Mouse (Mus musculus) kidney, postnatal 25 days (tissue): ENCODE measurements at regions not wholly inside any gene's neighbourhood (a gene's known extent, or its start where the extent isn't known, plus 50 kb on each side); places are given as distances from the start of the nearest gene placed in this dataset.

Experiments
- DNase-seq, 2 experiments: peaks; one replicate each; pipeline ENCODE4 v3.0.0; 2021; ENCODE audit warnings: mixed read lengths in 2 of 2

DNA sequence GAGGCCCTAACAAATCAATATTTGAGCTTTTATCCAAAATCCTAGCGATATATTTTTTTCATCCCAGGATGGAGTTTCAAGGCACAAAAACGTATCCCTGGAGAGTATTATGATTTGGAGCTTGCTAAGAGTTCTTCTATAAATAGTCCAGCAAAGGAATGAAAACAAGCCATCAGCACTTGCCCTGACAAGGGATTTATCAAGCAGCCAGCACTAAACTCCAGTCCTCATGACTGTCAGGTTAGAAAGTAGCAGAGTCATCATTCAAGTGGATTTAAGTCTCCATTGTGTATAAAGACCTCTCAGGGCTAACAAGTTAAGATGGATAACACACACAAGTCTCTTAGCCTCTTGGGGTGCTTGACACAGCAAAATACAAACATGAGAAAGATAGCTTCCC is 148.6 kb upstream of the Ust start:
- no peak for DNase-seq

DNA sequence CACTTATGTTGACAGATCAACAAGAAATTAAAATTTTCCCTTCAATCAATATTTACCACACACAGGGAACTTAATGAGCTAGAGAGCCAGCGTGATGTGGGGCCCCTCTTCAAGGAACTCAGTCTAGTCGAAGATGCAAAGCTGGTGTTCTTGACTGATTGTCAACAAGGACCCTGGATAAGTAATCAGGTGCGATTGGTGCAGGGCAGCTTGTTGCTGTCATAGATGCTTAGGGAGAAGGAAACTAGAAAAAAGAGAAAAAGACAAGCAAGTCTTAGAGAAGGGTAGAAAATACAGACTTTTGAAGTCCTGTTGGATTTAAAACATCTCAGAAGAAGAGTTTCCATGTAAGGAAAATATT is 140.3 kb upstream of the Ust start:
- DNase-seq: no peak

DNA sequence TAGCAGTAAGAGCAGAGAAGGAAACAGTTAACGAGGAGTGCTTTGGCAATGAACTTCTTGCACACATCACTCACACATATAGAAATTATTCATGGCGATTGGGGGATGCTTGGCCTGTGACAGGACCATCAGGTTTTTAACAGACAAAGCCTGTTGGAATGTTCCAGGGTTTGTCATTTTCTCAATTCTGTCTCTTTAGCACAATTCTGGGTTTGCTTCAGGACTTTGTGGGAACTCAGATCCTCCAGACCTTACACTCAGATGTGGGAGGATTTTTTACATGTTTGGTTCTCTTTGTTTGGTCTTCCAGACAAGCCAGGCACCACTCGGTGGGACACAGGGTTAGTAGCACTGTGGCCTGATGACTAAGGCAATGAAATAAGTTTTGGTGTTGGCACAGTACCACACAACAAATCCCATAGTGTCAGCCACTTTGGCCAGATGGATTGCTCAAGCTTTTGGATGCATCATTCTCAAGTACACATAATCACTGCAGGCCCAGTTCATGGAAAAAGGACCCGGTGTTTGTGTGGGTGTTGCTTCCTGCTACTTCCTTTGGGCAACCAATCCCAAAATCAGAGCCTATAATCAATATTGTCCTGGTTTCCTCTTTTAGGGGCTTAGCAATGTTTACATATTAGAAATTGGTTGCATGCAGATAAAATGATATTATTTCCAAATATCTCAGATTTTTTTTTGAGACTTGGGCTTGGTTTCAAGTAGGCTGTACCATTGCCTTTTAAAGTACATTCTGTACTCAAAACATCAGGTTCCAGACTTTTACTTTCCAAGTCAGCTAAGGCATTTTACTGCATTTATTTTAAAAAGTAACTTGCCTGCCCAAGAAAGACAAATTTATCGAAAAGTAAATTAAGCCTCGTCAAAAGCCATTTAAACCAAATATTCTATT is 139.7 kb upstream of the Ust start:
- DNase-seq: no peak

DNA sequence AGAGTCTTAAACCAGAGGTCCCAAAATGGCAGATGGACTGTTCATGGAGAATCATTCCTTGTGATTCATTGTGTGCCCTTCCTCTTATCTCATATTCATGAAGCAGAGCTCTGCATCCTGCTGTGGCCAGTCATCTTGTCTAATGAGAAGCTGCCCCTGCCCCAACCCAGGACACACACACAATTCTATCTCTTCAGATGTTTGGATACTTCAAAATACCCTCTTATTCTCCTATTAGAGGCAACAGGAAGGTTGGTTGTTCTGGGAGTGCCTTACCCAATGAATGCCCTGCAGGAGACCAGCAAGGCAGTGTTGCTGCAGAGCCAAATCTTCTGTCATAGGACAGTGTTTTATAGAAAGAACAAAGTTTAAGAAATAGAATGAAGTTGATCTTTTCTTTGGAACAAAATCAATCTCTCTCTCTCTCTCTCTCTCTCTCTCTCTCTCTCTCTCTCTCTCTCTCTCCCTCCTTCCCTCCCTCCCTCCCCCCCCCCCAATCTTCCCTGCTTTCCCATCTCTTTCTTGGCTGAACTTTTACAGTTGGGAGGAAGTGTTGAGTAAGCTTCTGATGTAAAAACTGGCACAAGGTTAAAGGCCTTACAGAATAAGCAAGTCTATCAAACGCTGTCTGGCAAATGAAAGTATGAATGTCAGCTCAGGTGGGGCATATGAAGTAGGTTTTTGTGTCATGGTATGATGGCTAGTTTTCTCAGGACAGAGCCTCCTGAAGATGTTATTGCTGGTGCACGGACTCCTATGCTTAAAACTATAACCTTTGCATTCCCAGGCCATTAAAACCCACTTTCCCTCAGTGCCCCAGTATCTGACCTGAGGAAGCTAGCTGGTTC is 138.8 kb upstream of the Ust start:
- no peak for DNase-seq

DNA sequence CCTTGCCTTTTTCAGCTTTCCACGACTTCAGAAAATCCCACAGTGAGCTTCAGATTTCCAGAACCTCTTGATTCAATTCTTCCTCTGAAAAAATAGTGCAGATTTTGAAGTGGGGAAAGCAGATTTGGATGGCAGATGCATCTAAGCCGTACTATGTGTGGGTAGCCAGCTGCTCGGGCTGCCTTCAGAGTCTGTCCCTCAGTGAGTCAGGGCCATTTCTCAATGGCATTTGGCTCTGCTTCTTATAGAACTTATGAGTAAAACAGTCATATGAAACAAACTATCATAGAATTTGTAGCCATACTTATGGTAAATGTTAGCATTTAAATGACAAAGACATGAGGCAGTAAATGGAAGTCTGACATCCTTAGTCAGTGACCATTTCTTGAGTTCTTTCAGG is 135.0 kb upstream of the Ust start:
- no peak for DNase-seq

DNA sequence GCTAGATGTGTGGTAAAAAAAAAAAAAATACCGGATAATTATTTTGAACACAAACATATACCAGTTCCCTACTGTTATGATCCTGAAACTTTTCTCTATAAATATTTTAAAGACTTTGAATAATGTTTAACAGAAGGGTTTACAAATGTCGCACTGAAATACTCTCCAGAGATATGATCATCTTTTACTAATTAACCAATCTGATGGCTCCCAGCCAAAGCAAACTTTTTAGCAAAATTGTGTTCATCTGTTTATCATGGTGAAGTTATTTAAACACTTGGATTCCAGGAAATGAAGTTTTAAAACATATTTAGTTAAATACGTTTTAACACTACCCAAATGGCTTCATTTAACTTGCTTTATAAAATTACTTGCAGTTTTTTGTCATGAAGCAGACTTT is 123.6 kb upstream of the Ust start:
- peak in 1 of 2 experiments; percentile 5 for DNase-seq

DNA sequence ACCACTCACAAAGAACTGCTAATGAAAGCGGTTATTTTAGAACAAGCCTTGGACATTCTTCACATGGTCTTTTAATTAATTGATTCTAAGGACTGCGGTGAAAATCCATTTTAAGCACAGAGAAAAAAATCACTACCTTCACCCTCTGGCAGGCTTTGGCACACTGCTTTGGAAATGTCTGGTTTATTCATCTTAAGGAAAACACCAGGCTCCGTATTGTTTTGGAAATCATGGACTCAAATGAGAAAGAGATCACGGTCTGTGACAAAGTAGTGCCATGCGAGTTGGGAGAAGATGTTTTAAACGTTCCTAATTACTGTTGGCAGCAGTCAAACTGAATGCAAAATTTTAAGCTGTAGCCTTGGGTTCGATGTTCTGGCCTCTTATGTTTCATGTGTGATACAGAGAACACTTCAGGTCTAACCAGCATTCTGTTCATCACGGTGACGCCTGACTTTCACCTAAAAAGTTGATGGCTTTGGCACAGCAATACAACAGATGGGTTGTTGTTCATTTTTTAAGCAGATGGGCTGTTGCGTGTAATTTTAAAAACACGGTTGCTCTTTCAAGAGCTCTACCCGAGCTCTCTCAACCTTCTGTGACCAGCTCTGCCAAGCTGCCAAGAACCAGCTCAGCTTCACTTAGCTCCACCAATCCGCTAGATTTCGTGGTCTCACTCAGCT is 105.7 kb upstream of the Ust start:
- DNase-seq: no peak

DNA sequence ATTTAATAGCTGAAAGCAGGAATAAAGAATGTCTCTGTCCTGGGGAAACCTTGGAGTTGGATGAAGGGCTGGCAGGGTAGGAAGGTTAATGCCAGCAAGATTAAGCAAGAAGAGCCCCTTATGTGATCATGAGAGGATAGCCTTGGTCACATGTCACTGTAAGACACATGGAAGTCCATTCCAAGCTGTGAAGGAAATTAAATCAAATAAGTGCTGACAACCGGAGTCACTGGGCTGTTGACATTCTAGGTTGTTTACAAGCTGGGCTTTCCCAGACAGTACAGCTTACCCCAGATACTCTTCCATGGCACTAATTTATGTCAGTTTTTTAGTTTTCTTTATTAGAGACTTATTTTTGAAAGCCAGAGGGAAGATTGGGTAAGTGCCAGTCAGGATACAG is 100.1 kb upstream of the Ust start:
- no peak for DNase-seq

DNA sequence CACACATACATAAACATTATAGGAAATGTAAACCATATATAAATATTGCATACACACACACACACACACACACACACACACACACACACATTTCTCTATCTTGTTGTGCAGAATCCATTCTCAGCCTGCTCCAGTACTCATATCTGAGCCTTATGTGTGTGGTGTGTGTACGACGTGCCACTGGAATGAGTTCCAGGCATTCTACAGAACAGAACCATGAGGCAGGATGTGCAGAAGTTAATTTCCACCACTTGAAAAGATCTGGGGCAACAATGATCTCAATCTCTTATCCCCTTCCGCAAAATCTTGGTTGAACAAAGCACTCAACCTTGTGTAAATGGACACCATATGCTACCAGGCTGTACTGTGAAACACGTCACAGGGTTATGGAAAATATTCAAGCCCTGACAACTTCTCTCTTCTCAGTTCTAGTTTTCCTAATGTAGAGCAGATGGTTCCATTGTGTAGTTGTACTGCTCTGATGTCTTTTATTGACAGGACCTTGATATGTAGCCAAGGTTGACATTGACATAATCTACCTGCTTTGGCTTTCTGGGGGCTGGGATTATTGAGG is 96.9 kb upstream of the Ust start:
- DNase-seq: no peak

DNA sequence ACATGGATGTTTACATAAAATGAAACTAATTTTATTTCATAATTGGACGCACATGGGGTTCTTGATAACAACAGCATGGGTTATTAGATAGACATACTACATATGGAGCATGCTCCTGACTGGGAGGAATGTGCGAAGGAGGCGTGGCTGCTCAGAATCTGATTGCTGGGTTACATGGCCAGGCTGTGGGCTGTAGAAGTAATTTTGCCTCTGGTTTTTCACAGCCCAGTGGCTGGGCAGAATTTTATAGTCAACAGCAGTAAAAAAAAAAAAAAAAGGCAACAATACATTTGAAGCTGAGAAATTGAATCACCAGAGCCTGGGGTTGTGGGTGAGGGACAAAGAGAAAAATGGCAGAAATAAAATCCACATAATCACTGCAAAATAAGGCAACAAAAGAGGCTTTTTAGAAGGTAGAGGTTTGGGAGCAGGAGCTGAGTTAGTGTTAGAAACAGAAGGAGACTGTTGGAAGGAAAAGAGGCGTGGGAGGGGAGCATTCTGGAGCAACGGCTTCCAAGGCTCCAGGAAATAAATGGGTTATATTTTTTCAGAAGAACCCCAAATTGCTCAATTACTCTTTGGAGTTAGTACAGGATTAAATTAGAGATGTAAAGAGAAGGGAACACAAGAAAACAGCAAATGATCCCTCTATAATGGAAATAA is 71.4 kb upstream of the Ust start:
- no peak for DNase-seq

DNA sequence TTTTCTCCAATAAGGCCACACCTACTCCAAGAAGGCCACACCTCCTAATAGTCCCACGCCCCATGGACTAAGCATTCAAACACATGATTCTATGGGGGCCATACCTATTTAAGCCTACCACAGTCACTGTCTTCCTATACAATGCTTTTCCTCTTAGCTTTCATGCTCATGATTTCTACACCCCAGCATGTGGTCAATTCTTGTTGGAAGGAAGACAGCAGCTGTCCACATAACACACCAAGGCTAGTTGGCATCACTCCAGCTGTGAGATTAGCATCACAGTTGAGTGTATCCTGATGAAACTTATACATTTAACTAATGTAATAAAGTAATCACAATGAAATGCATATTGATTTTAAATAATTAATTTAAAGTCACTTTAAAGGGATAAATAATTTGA is 70.5 kb upstream of the Ust start:
- no peak for DNase-seq

DNA sequence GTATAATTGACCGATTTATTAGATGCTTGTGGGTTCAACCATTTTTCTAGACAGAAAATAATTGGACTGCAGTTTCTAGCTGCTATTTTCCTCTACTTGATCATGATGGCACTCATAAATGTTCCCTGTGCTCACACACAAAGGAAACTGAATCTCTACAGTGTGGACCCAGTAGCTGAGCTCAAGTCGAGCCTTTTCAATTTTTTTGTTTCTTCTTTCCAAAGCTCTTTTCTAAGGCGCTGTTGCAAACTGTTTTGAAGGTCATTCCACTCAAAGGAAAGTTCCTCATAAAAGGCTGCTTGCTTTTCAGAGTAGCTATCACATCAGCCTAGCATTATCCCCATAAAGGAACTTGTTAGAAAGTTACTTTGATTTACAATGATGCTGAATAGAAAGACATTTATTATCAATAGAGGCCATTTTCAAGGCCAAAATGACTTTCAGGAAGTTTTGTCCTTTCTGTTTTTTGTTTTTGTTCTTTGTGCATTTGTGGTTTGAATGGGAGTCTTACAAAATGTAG is 65.8 kb upstream of the Ust start:
- no peak for DNase-seq

DNA sequence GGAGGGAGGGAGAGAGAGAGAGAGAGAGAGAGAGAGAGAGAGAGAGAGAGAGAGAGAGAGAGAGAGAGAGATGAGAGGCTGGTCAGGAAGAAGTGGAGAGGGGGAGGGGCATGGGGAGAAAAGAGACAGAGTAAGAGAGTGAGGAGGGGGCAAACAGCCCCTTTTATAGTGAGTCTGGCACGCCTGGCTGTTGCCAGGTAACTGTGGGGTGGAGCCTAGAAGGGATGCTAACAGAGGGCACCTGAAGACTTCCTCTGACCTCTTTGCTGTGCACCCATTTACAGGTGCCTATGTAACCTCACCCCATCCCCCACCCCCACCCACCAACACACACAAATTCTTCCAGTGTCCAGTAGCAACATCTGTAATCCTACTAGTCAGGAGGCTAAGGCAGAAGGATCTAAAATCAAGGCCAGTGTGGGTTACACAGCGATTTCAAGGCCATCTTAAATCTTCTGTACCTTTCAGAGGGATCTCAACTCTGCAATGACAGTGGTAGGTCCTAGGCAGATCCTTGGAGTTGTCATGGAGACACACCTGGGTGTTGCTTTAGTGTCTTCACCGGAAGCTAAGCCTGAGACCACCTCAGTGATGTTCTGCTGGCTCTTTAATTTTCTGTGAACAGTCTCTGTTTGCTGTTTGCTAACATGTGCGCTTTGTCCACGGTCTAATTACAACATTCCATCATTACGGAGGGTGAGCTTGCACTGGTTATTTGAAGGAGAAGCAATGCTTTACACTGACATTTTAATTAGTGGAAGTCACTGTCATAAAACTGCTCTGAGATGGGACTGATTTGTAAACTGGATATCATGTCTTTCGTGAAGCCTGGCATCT is 65.1 kb upstream of the Ust start:
- no peak for DNase-seq

DNA sequence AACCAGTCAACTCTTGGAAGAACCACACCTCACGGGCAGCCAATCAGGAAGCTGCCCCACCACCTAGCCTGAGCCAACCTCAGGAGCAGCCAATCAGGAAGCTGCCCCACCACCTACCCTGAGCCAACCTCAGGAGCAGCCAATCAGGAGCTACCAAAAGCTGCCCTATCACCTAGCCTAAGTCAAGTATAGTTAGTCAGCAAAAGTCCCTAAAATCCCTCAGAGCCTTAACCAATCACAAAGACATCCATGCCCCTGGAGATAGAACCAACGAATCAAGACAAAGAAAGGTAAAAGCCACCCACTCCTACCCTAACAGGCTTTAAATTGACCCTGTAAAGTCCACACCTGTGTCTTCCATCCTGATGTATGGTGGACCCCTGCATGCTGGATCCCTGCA is 61.7 kb upstream of the Ust start:
- no peak for DNase-seq

DNA sequence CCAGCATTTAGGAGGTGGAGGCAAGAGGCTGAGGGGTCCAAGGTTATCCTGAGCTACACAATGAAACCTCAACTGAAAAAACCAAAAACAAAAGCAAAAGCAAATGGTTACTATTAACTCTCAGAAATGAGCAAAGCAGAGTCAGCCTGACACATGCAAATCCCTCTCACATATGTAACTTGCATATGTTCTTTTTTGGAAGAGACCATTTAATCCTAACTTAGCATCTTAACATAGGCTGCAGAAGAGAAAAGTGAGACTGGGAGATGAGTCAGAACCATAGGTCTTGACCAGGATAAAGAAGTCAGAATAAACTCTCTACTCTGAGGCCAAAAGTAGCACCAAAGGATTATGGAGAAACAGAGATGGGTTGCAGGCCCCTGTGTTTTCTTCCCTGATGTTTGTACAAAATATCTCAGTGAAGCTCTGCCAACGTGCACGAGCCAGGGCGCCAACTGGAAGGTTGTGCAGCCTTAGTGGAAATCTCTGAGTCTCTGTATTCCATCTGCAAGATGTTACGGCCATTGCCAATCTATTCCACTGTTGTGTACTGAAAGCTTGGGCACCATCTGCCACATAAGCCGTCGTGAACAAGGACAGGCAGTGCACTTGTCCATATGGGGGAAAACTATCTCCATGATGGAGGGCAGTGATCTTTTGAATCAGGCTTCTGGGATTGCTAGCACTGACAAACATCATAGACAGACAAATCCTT is 59.2 kb upstream of the Ust start:
- no peak for DNase-seq
